Mouse (Mus musculus): Measurements from ENCODE around the gene Slc44a3. TPM values are rescaled to one million over a fixed set of nuclear protein-coding genes. Genes with fewer than 3 reads are reported as not detected.
A peak's percentile ranks its signal among the peaks of the same experiment; 100 is the strongest.

Gene Slc44a3
- under 1 TPM; 0.10 to 0.24 TPM for total RNA-seq (2021)
- long read RNA-seq, experiment 1: 0 reads
- long read RNA-seq, experiment 2: 0 reads

DNA sequence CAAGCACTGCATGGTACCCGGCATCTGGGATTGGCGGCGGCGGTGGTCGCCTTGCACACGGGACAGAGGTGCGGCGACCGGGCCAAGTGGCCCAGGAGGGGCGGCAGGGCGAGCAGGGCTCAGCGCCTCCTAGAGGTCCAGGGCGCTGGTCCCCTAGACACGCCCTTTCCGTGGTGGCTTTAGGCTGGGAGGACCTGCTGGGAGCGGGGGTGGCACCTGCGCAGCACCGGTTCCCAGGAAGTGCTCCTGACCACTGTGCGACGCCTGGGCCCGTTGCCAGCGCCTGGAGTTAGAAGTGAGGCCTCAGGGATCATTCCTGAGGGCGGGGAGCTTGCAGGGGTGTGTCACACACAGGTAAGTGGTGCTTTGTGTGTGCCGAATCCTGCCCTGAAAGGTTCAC lies at the start of gene Slc44a3:
Gene Slc44a3 (minus strand): TSS at position 229 of the 400 bp plus-strand sequence.
- intact Hi-C loops (cut with DNase I): loop anchor here (10.0 kb wide), 1 partner anchor 343 kb away; no protein-coding TSS in a partner anchor
- DNase-seq: peak; percentile 22 to 26

GRCm38 (mm10) chr3:121579880-121580549 lies 47.8 kb upstream of the Slc44a3 start:
- intact Hi-C loops (cut with DNase I): no loop called here
- no peak for DNase-seq

GRCm38 (mm10) chr3:121579402-121579801 lies 47.2 kb upstream of the Slc44a3 start:
- no peak for DNase-seq
- intact Hi-C loops (cut with DNase I): no loop called here

DNA sequence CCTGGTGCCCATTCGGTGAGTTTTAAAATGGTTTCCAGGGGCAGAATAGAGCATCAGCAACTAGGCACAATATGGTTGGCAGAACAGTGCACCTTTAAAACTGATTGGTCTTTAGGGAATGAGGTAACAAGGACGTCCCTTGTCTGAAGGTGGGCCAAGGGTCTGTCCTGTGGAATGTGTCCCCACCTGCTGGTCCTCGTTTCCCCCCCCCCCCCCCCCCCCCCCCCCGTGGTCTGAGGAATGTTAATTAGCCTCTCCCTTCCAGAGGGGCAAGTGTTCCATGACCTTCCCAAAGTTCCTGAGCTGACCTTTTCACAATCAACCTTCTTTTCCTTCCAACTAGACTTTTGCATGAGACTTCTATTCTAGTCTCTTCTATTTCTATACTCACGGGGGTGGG lies 46.5 kb upstream of the Slc44a3 start:
- DNase-seq: no peak
- intact Hi-C loops (cut with DNase I): no loop called here

- DNase-seq: no peak
- intact Hi-C loops (cut with DNase I): no loop called here
Measured at GRCm38 (mm10) chr3:121577641-121578040, 45.4 kb upstream of the Slc44a3 start.

- intact Hi-C loops (cut with DNase I): no loop called here
- peak; percentile 47 to 63 for DNase-seq
Measured at GRCm38 (mm10) chr3:121577032-121577591, 44.9 kb upstream of the Slc44a3 start.

DNA sequence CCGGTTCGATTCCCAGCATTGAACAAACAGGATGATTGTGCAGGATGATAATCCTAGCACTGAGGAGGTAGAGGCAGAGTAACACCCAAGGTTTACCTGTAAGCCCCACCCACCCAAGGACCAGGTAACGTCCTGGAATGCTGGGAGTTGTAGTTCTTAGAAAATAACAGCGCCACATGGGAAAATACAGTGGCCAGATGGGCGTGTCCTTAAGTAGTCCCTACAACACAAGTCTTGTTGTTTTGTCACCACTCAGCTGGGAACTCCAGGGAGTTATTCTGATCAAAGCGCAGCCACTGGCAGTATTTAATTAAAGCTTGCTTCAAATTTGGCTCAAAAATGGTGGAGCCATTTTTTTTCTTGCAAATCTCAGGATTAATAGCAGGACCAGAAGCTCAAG lies 44.2 kb upstream of the Slc44a3 start:
- no peak for DNase-seq
- intact Hi-C loops (cut with DNase I): no loop called here

DNA sequence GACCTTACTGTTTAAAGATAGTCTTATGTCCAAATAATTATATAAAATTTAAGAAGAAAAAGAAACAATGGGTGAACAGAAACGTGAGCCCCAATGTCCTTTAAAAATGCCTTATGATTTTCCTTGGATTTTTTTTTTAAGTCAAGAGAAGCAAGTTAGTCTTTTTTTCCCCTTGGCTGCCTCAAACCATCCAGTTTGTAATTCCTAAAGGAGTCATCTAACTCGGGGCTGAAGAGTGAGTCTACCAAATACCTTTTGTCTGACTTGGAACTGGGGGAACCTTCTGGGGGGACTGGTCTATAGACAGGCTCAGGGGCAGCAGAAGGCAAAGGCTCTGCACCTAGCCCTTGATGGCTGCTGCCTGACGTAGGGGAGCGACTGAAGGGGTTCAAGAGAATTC lies 42.2 kb upstream of the Slc44a3 start:
- DNase-seq: no peak
- intact Hi-C loops (cut with DNase I): no loop called here

- peak in 1 of 2 experiments; percentile 38 for DNase-seq
Measured at GRCm38 (mm10) chr3:121573858-121574257, 41.7 kb upstream of the Slc44a3 start.

GRCm38 (mm10) chr3:121571491-121571890 lies 39.3 kb upstream of the Slc44a3 start:
- intact Hi-C loops (cut with DNase I): no loop called here
- no peak for DNase-seq

More at GRCm38 (mm10) chr3:121573858-121574257, 41.7 kb upstream of the Slc44a3 start:
- intact Hi-C loops (cut with DNase I): no loop called here

DNA sequence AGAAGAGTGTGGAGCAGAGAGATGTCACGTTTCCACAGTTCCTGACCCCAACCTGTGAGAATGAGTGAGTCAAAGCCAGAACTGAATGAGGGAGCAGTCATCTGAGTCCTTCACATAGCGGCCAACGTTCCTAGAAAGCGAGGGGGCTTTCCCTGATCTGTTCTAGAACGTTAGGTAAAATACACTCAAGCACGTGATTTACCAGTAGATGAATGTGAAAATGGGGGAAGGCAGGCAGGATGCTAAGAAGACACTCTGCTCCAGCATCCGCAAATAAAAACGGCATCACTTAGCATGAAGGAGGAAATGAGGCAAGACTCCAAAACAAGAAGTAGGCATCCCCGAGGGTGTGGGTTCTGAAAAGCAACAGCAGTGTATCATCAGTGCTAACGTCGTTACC lies 38.4 kb upstream of the Slc44a3 start:
- intact Hi-C loops (cut with DNase I): no loop called here

GRCm38 (mm10) chr3:121569767-121570166 lies 37.6 kb upstream of the Slc44a3 start:
- DNase-seq: no peak
- intact Hi-C loops (cut with DNase I): no loop called here

More for the DNA sequence above, 38.4 kb upstream of the Slc44a3 start:
- DNase-seq: no peak

- intact Hi-C loops (cut with DNase I): no loop called here
Measured at GRCm38 (mm10) chr3:121569004-121569403, 36.8 kb upstream of the Slc44a3 start.

GRCm38 (mm10) chr3:121567904-121568303 lies 35.7 kb upstream of the Slc44a3 start:
- intact Hi-C loops (cut with DNase I): no loop called here
- DNase-seq: no peak

More at GRCm38 (mm10) chr3:121569004-121569403, 36.8 kb upstream of the Slc44a3 start:
- no peak for DNase-seq

DNA sequence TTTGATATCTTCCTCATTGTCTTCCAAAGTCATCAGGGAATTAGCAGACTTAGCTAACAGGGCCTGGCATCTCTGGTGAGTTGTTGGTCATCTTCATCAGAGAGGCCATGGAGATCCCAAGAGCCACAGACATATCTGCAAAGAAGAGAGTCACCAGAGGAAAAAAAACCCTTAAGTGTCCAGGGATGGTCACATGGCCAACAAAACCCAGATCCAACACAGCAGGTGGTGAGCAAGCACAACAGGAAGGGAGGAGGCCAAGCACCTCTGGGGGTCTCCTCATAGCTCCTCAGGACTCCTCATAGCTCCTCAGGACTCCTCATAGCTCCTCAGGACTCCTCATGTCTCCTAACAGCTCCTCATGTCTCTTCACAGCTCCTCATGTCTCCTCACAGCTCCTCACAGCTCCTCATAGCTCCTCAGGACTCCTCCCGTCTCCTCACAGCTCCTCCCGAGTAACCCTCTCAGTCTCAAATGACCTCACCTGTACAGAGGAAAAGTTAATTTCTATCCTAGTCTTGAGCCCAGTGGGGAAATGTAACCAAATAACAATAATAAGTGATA lies 35.2 kb upstream of the Slc44a3 start:
- intact Hi-C loops (cut with DNase I): no loop called here
- no peak for DNase-seq

GRCm38 (mm10) chr3:121566901-121567300 lies 34.7 kb upstream of the Slc44a3 start:
- no peak for DNase-seq
- intact Hi-C loops (cut with DNase I): no loop called here

DNA sequence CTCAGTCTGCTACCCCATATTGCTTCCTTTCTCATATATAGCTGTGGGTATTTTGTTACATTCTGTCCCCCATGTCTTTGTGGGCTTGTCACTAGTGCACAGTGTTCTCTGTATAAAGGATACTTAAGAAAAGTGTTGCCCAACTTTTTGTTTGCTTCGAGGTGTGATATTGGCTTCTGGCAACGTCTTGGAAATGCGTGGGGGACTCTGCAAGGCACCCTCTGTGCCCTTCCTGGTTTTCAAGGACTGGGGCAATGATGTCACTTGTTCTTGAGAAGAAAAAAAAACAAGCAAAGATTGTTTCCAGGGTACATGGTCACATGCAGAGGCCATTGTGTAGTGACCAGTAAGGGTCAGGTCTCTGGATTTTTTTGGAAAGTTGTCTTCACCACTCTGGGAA lies 29.6 kb upstream of the Slc44a3 start:
- DNase-seq: no peak
- intact Hi-C loops (cut with DNase I): no loop called here

DNA sequence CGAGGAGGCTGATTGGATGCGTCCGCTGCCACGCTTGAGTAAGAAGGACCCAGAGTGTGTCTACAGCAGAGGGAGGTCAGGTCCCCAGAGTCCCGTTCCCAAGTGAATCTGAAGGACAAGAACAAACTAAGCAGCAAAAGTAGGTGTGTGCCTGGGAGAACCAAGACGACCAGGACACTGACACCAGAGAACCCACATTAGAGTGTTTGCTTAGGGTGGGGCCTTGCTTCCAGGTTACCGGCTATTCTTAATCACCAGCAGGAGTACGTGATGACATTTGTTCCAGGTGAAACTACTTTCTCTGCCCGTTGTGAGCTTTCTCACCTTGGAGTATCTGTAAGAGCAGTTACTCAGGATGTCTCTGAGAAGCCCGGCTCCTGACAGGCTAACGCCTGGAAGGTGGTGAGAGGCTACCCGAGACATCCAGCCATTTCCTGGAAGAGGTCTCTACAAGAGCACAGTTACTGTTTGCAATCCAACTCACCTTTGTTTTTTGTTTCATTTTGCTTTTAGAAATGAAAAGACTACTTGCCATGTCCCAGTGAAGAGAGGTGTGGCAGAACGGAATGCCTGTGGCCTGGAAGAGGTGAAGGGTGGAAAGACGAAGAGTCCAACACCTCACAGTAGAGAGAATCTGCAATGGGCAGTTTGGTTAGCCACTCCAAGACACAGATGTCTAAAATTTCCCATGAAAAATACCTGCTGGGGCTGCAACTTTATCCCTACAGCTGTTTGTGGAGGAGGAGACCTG lies 28.1 kb upstream of the Slc44a3 start:
- intact Hi-C loops (cut with DNase I): no loop called here

DNA sequence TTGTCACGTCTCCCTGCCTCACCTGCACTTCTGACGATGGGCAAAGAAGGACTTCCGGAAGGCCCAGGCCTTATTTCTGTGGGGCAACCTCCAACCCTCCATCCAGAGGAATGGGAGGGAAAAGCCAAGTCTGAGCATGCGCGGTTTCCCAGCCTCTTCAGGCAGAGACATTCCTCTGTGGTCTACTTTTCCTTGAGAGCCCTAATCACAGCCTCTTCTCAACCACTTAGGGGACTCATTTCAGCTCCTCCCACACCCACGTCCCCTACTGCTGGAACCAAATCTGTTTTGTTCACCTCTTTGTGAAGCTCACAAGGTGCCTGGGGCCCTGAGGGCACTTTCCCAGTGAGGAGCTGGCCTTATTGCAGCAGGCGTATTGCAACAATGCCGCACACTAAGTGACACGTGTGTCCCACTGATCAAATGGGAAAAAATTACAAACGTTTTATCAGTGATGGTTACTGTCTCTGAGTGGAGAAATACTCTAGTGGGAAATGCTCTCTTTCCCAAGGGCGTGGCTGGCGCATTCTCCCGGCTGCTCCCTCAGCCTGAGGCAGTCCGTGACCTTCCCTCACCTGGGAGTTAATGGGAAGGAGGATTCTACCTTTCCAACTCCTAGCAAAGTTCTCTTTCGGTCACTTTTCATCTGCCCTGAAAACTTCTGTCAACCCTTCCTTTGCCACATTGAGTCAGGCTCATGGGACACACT lies 27.4 kb upstream of the Slc44a3 start:
- DNase-seq: no peak

More for the DNA sequence above, 28.1 kb upstream of the Slc44a3 start:
- no peak for DNase-seq

DNA sequence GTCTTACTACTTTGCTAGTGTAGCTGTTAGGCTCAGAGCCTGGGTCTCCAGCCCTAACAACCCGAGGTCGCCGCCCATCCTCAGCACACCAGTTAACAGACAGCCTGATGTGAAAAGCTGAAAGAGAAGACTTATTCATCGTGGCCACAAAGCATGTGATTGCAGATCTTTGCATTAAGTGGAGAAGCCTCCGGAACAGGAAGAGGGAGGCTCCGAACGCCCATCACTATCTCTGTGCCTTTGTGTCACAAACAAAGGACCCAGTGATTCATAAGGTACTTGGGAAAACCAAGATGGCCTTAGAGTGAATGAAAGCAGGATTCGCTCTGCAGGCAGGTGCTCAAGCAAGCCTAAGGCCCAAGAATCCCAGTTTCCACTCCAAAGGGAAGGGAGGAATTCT lies 26.7 kb upstream of the Slc44a3 start:
- DNase-seq: no peak
- intact Hi-C loops (cut with DNase I): no loop called here

More for the DNA sequence above, 27.4 kb upstream of the Slc44a3 start:
- intact Hi-C loops (cut with DNase I): no loop called here

Data from heart, postnatal 14 days (tissue).